Mouse (Mus musculus): ENCODE results near the gene 2610001J05Rik. TPM values are rescaled to one million over a fixed set of nuclear protein-coding genes. Genes with fewer than 3 reads are reported as not detected.
"Not testable (repeated sequence)": the region's sequence is repeated elsewhere in the genome, so short reads cannot be mapped to it uniquely, and the experiment has no call there.

2610001J05Rik gene
- total RNA-seq (2017) = 26.4 and 29.2 TPM in 2 replicates

- peak; percentile 100 for ATAC-seq (ENCODE audit: extremely low read depth, insufficient number of reproducible peaks, low FRiP score, poor library complexity, severe bottlenecking)
Measured at GRCm38 (mm10) chr6:13870919-13871624, at the start of gene 2610001J05Rik. Gene 2610001J05Rik, minus strand, starts transcription at chr6:13871518.

GRCm38 (mm10) chr6:13909762-13910537 lies 38.6 kb upstream of the 2610001J05Rik start:
- no peak for ATAC-seq (ENCODE audit: extremely low read depth, insufficient number of reproducible peaks, low FRiP score, poor library complexity, severe bottlenecking)

- no peak for ATAC-seq (ENCODE audit: extremely low read depth, insufficient number of reproducible peaks, low FRiP score, poor library complexity, severe bottlenecking)
Measured at GRCm38 (mm10) chr6:13902941-13903627, 31.8 kb upstream of the 2610001J05Rik start.

GRCm38 (mm10) chr6:13884877-13885592 lies 13.7 kb upstream of the 2610001J05Rik start:
- ATAC-seq (ENCODE audit: extremely low read depth, insufficient number of reproducible peaks, low FRiP score, poor library complexity, severe bottlenecking) = no peak

- ATAC-seq (ENCODE audit: extremely low read depth, insufficient number of reproducible peaks, low FRiP score, poor library complexity, severe bottlenecking) = no peak
Measured at GRCm38 (mm10) chr6:13882919-13883318, 11.6 kb upstream of the 2610001J05Rik start.

GRCm38 (mm10) chr6:13873959-13874358 lies 2.6 kb upstream of the 2610001J05Rik start:
- no peak for ATAC-seq (ENCODE audit: extremely low read depth, insufficient number of reproducible peaks, low FRiP score, poor library complexity, severe bottlenecking)

GRCm38 (mm10) chr6:13872076-13872475 lies 758 bp upstream of the 2610001J05Rik start:
- no peak for ATAC-seq (ENCODE audit: extremely low read depth, insufficient number of reproducible peaks, low FRiP score, poor library complexity, severe bottlenecking)

GRCm38 (mm10) chr6:13871625-13871958 lies 274 bp upstream of the 2610001J05Rik start:
- no peak for ATAC-seq (ENCODE audit: extremely low read depth, insufficient number of reproducible peaks, low FRiP score, poor library complexity, severe bottlenecking)

- no peak for ATAC-seq (ENCODE audit: extremely low read depth, insufficient number of reproducible peaks, low FRiP score, poor library complexity, severe bottlenecking)
Measured at GRCm38 (mm10) chr6:13870289-13870741, 1.0 kb downstream of the 2610001J05Rik start.

- ATAC-seq (ENCODE audit: extremely low read depth, insufficient number of reproducible peaks, low FRiP score, poor library complexity, severe bottlenecking) = no peak
Measured at GRCm38 (mm10) chr6:13860596-13860995, 10.7 kb downstream of the 2610001J05Rik start.

GRCm38 (mm10) chr6:13859877-13860585 lies 11.3 kb downstream of the 2610001J05Rik start:
- no peak for ATAC-seq (ENCODE audit: extremely low read depth, insufficient number of reproducible peaks, low FRiP score, poor library complexity, severe bottlenecking)

GRCm38 (mm10) chr6:13854230-13854629 lies 17.1 kb downstream of the 2610001J05Rik start:
- no peak for ATAC-seq (ENCODE audit: extremely low read depth, insufficient number of reproducible peaks, low FRiP score, poor library complexity, severe bottlenecking)

GRCm38 (mm10) chr6:13853244-13853643 lies 18.1 kb downstream of the 2610001J05Rik start:
- ATAC-seq (ENCODE audit: extremely low read depth, insufficient number of reproducible peaks, low FRiP score, poor library complexity, severe bottlenecking) = no peak

GRCm38 (mm10) chr6:13846031-13846430 lies 25.3 kb downstream of the 2610001J05Rik start:
- ATAC-seq (ENCODE audit: extremely low read depth, insufficient number of reproducible peaks, low FRiP score, poor library complexity, severe bottlenecking) = not testable (repeated sequence)

GRCm38 (mm10) chr6:13839345-13840054 lies 31.8 kb downstream of the 2610001J05Rik start, which contains the start of gene Gpr85:
Gene Gpr85, minus strand, starts transcription at chr6:13839942.
- ATAC-seq (ENCODE audit: extremely low read depth, insufficient number of reproducible peaks, low FRiP score, poor library complexity, severe bottlenecking) = no peak

- ATAC-seq (ENCODE audit: extremely low read depth, insufficient number of reproducible peaks, low FRiP score, poor library complexity, severe bottlenecking) = 0 out of 2 replicates have a peak, but pooled peaks have one; percentile 19
Measured at GRCm38 (mm10) chr6:13838677-13839344, 32.5 kb downstream of the 2610001J05Rik start.

Measured in neutrophil, adult 5-6 weeks (primary cell).